Mouse (Mus musculus) cerebellum, adult 2 months (tissue): Measurements from ENCODE around the gene Xylb. TPM values are rescaled to one million over a fixed set of nuclear protein-coding genes. Genes with fewer than 3 reads are reported as not detected.

Experiments
- DNase-seq, 2 experiments: peaks; one replicate each; pipeline ENCODE4 v3.0.0; 2021
- H3K27ac ChIP-seq: fragments of 200-500 bp; 2 replicates; pipeline ENCODE4 v1.5.1; 2012; ENCODE audit warnings: low read length, control low read depth, inconsistent platforms; ENCODE audit not compliant: insufficient read depth
- H3K27me3 ChIP-seq: fragments of 200-500 bp; 2 replicates; pipeline ENCODE4 v1.6.1; 2012; ENCODE audit warnings: inconsistent platforms, mild to moderate bottlenecking, low read length, moderate library complexity; ENCODE audit not compliant: control insufficient read depth, insufficient read depth
- H3K4me1 ChIP-seq: fragments of 200-500 bp; 2 replicates; pipeline ENCODE4 v1.6.1; 2011; ENCODE audit warnings: low read length; ENCODE audit not compliant: control insufficient read depth, insufficient read depth
- H3K4me3 ChIP-seq: fragments of 200-500 bp; replicated peaks from 2 replicates; pipeline ENCODE3; 2011; ENCODE audit warnings: mild to moderate bottlenecking, low read depth, low read length, control low read depth; ENCODE audit not compliant: insufficient read depth
- CTCF ChIP-seq: fragments of 200-500 bp; IDR thresholded peaks from 2 replicates; pipeline ENCODE4 v1.5.1; 2011; ENCODE audit warnings: low read depth, mild to moderate bottlenecking, control low read depth, low read length, moderate library complexity, borderline replicate concordance; ENCODE audit not compliant: insufficient read depth
- POLR2A ChIP-seq: fragments of 200-500 bp; IDR thresholded peaks from 2 replicates; pipeline ENCODE4 v1.6.1; 2011; ENCODE audit warnings: low read length, control low read depth, borderline replicate concordance; ENCODE audit not compliant: insufficient read depth
- WGBS: fragments of 180-500 bp; shearing (Covaris S2); methylation state at CpG from one replicate; pipeline ENCODE4 v1.1.7; 2018; 5-methylcytosine and 5-hydroxymethylcytosine counted together
- polyA plus RNA-seq: library from polyadenylated mRNA; depleted of rRNA; stranded (reverse); fragments of >200 nt; gene quantifications from 2 replicates; pipeline ENCODE4 v1.2.3, GENCODE M21; 2012

Xylb gene
- polyA plus RNA-seq, 1 experiment, result 5.9 TPM

DNA sequence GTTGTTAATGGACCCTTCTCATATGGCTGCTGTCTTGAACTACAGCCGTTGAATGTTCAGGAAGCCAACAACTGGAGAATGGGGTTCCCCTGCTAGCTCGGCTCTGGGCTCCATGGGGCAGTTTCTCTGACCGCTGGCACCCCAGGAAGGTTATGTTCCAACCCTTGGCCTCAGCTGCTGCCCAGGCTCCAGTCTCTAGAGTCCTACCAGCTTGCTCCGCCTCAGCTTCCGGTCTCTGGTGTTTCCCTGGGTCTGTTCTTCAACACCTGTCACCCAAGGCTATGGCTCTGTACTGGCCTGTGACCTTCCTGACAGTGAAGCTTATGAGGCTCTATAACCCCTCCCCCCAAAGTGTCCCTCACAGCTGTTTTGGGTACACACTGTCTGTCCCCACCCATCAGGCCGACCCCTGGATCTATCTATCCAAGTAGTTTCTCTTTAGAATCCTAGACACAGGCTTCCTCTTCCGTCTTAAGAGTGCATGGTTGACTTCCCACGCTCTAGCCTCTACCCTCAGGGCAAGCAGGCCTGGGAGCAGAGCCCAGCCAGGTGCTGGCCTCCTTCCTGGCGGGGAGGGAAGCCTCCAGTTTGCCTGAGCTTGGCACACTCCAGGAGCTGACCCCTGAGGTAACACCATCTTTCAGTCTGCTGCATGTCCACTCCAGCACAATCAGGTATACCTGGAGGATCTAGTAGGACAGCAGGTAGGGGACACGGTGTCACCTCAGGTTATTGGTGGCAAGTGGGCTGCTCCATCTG is 6.1 kb upstream of the Xylb start:
- TF ChIP-seq POLR2A (no peak), CTCF (no peak)
- Histone ChIP-seq H3K27me3 (no peaks in the 10 kb centered on the region), H3K27ac (no peak overlapping the region), H3K4me1 (no peaks in the 10 kb centered on the region), H3K4me3 (no peak overlapping the region)
- DNase-seq, result no peak
- WGBS, result 82% methylated on average over 10 of the region's 10 CpGs

DNA sequence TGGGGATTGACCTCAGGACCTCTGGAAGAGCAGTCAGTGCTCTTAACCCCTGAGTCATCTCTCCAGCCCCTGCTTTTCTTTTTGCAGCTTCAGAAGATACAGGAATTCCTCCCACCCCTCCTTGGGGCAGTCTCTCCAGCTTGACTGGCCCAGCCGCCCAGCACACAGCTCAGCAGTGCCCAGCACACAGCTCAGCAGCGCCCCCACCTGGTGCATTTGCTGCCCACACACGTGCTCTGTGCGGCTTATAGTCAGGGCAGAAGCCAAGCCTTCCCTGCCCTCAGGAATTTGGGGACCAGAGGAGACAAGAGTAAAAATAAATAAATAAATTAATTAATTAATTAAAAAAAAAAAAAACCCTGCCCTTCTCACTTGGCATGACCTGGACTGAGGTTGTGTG is 5.1 kb upstream of the Xylb start:
- TF ChIP-seq POLR2A, result no peak
- TF ChIP-seq CTCF, result peak; percentile 75
- 36% methylated on average over 4 of the region's 4 CpGs for WGBS
- DNase-seq, result peak; percentile 56 to 66
- no peak overlapping the region for H3K4me3 ChIP-seq
- no peaks in the 10 kb centered on the region for H3K4me1 ChIP-seq
- no peak overlapping the region for H3K27ac ChIP-seq
- no peaks in the 10 kb centered on the region for H3K27me3 ChIP-seq

DNA sequence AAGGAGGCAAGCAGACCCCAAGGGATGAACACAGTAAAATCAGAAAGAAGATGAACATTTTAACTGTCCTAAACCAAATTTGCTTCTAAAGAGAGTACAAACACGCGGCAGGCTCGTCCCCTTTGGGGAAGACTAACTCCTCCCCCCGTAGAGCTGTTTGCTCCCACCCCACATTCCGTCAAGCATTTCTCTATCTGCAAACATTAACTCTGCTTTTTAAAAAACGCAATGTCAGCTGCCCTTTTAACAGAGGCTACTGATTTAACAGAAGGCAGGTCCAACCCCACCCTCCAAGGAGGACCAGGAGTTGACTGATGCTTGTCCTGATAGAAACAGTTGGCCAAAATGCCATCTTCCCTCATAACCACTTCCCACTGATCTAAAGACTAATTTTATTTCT is 3.3 kb upstream of the Xylb start:
- WGBS, result 81% methylated on average over 6 of the region's 6 CpGs
- H3K27me3 ChIP-seq, result no peaks in the 10 kb centered on the region
- no peak for TF ChIP-seq POLR2A
- TF ChIP-seq CTCF, result no peak
- H3K4me3 ChIP-seq, result no peak overlapping the region
- no peak overlapping the region for H3K27ac ChIP-seq
- no peak for DNase-seq
- H3K4me1 ChIP-seq, result no peaks in the 10 kb centered on the region

DNA sequence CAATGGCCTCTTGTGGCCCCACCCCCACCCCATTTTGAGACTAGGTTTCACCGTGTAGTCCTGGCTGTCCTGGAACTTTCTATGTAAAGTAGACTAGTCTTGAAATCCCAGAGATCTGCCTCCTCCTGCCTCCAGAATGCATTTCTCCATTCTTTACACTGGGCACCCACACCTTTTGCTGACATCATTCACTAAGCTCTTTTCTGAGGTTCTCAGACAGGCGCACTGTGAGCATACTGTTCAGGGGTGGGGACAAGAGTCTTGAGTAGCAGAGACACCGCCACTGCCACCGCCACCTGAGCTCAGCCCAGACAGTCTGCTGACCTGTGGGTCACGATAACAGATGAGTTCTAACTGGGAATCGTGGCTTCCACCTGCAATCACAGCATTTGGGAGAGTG is 1.2 kb upstream of the Xylb start:
- TF ChIP-seq POLR2A (no peak), CTCF (no peak)
- 87% methylated on average over 6 of the region's 6 CpGs for WGBS
- Histone ChIP-seq H3K4me3 (no peak overlapping the region), H3K27me3 (no peaks in the 10 kb centered on the region), H3K27ac (no peak overlapping the region), H3K4me1 (no peaks in the 10 kb centered on the region)
- DNase-seq, result no peak

DNA sequence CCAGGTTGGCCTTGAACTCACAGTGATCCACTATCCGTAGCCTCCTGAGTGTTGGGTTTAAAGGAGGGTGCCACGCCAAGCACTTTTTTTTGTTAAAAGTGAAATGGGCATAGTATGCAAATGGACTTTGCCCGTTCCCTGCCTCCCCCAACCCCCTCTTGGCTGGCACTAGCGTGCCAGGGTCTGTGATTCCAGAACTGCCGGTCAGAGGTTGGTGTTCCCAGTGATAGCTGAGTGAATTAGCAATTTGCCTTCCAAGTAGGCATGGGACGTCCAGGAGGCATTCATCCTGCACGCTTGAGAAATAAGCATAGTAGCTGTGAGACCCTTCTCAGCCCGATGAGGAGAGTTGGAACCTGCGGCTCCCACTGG is 863 bp downstream of the Xylb start:
- TF ChIP-seq CTCF (no peak), POLR2A (no peak)
- no peaks in the 10 kb centered on the region for H3K27me3 ChIP-seq
- WGBS, result 23% methylated on average over 9 of the region's 9 CpGs
- no peak overlapping the region for H3K27ac ChIP-seq
- DNase-seq, result no peak
- no peaks in the 10 kb centered on the region for H3K4me1 ChIP-seq
- peak overlapping the region; percentile 47 for H3K4me3 ChIP-seq

DNA sequence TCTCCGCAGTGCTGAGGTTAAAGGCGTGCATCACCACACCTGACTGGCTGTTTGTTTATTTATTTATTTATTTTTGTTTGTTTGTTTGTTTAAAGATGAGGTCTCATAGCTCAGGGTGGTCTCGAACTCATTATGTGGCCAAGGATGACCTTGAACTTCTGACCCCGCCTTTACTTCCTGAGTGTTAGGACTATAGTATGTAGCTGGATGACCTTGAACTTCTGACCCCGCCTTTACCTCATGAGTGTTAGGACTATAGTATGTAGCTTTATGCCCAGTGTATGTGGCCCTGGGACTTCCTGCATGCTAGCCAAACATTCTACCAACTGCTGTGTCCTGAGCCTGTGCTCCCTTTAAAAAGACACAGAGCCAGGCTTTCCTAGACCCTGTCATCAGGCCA is 4.2 kb downstream of the Xylb start:
- WGBS, result 97% methylated on average over 5 of the region's 5 CpGs
- Histone ChIP-seq H3K4me1 (no peaks in the 10 kb centered on the region), H3K27ac (no peak overlapping the region), H3K4me3 (no peak overlapping the region), H3K27me3 (no peaks in the 10 kb centered on the region)
- no peak for TF ChIP-seq CTCF
- TF ChIP-seq POLR2A, result no peak
- no peak for DNase-seq

DNA sequence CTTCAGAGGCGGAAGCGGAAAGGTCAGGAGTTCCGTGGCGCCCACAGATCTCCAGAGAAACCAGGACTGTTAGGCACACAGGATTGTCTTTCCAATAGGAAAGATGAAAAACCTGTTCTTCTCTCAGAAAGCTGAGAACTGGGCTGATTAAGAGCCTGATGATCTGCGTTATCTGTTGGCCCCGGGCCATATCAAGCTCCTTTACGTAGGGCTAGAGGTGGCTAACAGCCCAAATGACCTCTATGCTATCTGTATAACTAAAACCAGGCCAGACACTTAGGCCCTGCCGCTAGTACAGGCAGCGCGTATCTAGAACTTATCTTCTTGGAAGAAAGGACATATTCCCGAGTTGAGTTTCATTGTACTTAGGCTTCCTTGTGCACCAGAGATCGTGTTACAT is 6.0 kb downstream of the Xylb start:
- WGBS, result 94% methylated on average over 12 of the region's 12 CpGs
- H3K27ac ChIP-seq, result no peak overlapping the region

DNA sequence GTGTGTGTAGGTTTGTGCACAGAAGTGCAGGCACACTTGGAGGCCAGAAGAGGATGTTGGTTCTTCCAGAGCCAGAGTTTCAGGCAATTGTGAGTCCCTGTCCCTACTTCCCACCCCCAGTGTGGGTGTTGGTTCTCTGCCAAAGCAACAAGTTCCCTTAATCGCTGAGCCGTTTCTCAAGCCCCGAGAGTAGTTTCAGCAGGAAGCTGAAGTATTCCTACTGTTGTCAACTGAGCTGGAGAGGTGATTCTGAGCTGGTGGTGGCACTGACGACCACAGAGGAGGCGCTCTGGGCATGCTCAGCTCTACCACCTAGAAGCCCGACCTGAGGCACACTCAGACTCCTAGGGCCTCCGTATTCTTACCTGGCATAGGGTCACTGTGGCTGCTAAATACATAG is 8.1 kb downstream of the Xylb start, which contains the start of gene Slc22a14:
Gene Slc22a14, minus strand, starts transcription at position 270 of the 400 bp plus-strand sequence.
- TF ChIP-seq POLR2A, result no peak
- TF ChIP-seq CTCF, result no peak
- Histone ChIP-seq H3K4me1 (no peaks in the 10 kb centered on the region), H3K27me3 (no peaks in the 10 kb centered on the region), H3K4me3 (no peak within 1 kb of the TSS), H3K27ac (no peak within 1 kb of the TSS)
- DNase-seq, result no peak
- 57% methylated on average over 7 of the region's 7 CpGs for WGBS

More for the DNA sequence above, 6.0 kb downstream of the Xylb start:
- TF ChIP-seq POLR2A (no peak), CTCF (no peak)
- H3K4me3 ChIP-seq, result no peak overlapping the region
- no peak for DNase-seq
- H3K27me3 ChIP-seq, result no peaks in the 10 kb centered on the region
- H3K4me1 ChIP-seq, result no peaks in the 10 kb centered on the region
